Mouse (Mus musculus) neutrophil, adult 5-6 weeks (primary cell): ENCODE measurements around the gene Mcub. TPM values are rescaled to one million over a fixed set of nuclear protein-coding genes. Genes with fewer than 3 reads are reported as not detected.

ENCODE experiments used
- ATAC-seq: fragments of 151-379, 151-347 bp; 2 replicates; pipeline ENCODE4 v1.8.0; 2017; ENCODE audit warnings: mild to moderate bottlenecking, moderate TSS enrichment; ENCODE audit not compliant: insufficient number of reproducible peaks, poor library complexity, low FRiP score, severe bottlenecking; ENCODE audit errors: extremely low read depth
- total RNA-seq: library from RNA; stranded (forward); fragments of 200-1000 nt; gene quantifications from 2 replicates; pipeline ENCODE4 v1.2.3, GENCODE M21; 2017

Mcub gene
- total RNA-seq, 1 experiment from 2014 or later, result 4.9 TPM

DNA sequence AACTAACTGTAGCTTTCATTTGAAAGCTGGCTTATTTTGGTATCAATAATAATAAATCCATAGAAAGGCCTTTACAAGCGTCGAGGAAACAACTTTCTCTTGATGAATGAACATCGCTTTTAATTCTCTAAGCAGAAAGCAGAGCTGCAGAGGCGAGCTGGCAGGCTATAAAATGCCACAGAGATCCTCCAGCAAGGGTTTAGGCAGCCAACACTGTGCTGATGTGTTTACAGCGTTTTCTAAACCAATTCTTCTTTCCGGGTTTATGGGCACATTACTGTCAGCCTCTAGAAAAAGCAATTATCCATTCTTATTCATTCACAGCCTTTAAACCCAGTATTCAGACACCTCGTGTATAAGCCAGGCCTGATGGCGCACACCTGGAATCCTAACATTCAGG, 7.5 kb downstream of the Mcub start:
- no peak for ATAC-seq

DNA sequence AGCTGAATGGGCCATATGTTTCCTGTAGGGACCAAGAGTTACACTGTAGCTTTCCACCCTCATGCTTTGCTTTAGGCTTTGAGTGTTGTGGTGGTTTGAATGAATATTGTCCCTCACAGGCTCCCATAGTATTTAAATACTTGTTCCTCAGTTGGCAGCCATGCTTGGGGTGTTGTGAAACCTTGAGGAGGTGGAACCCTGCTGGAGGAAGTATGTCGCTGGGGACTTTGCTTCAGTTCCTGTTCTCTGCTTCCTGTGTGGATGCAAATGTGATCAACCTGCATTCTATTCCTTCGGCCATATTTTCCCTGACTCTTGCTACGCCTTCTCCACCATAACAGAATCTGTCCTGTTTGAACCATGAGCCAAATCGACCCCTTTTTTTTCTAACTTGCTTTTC, 16.7 kb downstream of the Mcub start:
- ATAC-seq, result no peak

DNA sequence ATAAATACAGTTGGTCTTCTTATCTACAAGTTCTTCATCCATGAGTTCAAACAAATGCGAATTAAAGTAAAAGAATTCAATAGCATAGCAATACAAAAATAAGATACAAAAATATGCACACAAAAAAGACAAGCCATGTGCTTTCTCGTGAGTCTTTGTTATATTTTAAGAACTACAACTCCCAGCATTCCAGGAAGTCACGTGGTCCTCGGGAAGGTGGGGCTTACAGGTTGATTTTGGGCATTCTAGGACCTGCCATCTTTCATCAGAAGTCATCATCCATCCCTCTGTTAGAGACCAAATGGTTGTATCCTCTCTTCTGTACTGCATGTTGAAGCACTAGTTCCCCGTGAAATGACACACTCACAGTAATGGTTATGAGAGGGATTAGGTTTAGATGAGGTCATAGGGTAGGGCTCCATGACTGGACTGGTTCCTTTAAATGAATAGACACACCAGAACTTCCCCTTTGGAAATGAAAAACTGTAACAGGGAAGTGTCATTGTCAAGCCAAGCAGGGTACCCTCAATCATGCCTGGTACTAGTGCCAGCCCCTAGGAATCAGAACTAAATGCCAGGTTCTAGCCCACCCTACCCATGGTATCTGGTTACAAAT, 20.7 kb downstream of the Mcub start:
- no peak for ATAC-seq

DNA sequence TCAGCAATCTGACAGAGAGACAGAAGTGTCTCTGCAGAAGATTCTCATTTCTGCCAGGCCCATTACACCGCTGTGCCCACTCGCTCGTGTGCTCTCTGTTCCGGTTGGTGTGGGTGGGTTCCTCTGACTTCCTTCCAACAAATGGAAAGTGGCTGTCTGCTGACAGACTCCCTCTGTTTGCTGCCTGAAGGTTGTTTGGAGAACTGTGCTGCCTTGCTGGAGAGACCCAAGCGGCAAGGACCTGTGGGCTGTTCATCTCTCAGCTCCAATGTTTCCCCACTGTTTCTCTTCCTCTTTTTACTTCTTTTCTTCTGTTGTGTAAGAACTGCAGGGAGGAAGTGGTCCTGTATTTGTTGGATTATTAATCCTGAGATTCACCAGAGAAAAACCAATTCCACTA, 21.6 kb downstream of the Mcub start:
- ATAC-seq, result no peak

DNA sequence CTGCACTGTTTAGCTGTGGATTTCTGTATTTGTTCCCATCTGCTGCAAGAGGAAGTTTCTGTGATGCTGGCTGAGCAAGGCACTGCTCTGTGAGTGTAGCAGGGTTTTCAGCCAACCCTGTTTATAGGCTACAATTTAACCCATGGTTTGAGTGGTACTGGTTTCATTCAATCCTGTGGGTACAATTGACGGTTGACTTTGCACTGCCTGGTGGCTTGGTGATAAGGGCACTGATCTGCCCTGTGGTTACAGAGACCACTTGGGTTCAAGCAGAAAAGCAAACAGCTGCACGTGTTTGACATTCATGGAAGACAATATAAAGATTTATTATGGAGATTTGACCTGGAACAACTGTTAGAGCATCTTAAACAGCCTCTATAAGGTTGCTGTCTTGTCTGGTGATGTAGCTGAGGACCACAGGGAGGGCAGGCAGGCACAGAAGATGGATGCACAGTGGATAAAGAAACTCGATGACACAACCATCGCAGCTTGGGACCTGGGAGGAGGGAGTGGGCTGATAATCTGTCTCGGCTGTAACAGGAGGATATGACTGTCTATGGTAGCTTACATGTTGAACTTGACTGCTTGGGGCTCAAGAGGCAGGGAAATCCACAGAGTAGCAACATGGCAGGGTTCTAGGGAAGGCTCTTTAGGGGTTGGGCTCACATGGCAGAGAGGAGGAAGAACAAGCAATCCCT, 23.6 kb downstream of the Mcub start:
- no peak for ATAC-seq

DNA sequence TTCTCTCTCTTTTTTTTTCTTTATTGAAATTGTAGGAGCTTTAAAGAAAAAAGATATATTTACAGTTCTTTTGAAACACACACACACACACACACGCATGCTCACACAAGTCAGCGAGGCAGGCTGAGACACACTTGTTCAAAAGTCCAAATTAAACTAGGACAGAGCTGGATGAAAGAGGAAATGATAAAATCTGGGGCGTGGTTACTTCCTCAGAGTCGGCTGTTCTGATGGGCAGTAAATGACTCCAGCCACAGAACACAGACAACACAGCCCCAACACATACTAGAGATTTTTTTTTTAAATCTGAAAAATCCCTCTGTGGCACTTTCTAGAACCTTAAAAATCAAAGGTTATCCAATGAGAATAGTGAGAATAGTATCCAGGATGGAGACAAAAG, 26.2 kb downstream of the Mcub start:
- ATAC-seq, result no peak

DNA sequence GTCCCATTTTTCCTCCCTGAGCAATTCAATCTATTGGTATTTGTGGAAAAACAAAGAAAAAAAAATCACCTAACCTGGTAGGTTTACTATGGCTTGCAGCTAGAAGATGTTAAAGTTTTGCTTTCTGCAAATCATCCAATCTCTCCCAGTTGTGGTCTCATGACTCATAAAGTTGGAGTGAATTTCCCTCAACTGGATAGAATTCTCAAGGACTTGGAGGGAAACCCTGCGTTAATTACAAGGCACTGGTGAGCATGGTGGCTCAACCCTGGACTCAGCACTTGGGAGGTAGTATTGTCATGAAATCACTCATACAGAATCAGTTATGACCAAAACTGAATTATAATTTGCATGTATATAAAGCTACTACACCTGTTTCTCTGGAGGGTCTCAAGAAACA, 28.7 kb downstream of the Mcub start:
- ATAC-seq, result no peak

DNA sequence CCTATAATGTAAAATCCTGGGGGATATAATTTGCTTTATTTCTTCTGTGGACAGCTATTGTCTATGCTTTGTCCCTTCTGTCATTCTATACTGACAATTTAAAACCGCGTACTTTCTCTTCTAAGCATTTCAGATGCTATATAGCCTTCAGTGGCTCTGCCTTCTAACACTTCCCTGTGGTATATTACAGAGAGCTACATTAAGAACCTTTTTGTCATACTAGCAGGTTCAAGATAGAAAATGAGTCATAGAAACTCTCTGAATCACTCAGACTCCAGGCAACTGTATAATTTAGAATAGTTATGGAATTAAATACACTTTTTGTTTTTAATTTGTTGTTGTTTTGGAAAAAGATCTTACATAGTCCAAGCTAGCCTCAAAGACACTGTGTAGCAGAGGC, 29.2 kb downstream of the Mcub start:
- ATAC-seq, result no peak

DNA sequence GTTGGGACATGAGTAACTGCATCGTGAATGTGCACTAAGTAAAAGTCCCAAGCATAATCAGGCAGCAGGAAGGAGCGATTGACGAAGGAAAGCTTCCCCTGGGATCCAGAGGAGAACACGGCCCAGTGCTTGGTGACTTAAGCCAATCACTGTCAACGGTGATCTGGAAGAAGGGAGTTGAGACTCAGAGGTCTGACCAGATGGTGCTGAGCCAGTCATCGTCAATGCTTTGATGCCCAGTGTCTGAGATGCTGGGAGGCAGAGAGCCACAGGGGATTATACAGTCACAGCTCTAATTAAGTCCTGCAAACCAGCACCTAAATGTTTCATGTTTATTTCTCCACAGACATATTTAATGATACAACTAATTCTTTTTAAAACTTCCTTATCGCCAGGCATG, 30.9 kb downstream of the Mcub start:
- ATAC-seq, result no peak

DNA sequence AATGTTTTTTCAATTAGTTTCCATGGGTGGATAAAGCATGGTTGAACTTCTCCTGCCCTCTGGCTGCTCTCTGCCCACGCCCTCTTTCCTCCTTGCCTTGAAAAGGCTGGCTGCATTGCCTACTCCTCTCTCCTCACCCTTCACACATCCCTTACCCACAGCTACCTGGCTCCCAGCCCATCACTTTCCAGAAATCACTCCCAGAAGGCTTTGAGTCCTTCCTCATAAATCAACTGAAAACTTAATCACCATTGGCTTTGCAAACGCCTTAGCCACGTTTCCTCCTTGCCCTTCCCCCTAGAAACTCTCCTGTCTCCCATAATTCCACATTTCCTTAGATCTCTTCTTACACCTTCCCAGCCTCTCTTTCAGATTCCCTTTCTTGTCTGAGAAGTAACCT, 32.2 kb downstream of the Mcub start:
- no peak for ATAC-seq

DNA sequence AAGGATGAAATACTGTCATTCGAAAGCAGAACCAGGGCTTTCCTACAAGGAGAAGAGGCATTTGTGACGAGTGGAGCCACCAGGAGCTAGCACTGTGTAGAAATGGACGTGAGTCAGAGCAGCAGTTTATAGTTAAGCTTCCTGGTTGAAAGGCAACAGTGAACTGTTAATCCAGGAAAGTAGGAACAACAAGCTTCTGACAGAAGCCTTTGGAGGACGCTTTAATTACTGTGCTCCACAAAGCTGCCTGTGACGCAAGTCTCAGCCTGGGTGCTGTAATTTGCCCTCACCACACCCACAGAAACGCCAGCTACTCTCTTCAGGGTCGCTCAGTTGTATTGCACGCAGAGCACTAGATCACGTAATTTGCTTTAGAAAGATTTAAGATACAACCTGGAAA, 33.4 kb downstream of the Mcub start:
- no peak for ATAC-seq

DNA sequence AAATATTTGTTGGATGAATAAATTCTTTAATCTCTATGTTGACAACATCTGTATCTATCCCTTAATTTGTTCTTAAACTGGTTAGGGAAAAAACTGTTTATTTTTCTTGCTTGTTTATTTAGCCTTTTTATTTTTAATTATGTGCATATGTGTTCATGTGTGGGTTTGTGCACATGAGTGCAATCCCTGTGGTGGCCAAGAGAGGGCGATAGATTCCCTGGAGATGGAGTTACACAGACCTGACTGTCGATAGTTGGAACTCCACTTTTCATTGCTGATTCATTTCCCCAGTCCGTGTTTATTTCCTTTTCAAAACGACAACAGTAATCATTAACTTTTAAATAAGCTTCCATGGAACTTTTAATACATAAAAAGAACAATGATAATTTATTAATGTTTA, 37.6 kb downstream of the Mcub start:
- no peak for ATAC-seq

DNA sequence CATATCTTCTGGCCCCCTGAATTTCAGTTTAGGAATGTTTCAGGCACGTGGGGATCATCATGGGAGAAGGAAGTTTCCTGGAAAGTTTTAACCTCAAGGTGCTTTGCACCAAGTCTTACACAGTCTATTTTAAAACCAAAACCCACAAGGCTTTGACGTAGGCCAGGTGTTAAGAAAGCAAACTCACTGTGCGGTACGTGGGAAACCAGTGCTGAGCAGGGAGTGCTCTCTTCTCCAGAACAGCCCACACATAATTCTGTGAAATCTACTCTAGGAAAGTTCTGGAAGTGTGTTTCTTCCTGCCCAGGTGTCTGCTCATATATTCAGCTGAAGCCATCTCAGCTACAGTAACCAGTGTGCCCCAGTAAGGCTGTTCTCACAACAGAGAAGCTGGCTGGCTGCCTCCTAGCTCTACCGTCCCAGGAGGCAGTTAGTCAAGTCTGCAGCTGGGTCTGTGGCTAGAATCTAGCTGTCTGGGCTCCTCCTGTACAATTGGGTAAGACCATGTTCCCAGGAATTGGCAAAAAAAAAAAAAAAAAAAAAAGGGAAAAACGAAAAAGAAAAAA, 39.7 kb downstream of the Mcub start:
- no peak for ATAC-seq

DNA sequence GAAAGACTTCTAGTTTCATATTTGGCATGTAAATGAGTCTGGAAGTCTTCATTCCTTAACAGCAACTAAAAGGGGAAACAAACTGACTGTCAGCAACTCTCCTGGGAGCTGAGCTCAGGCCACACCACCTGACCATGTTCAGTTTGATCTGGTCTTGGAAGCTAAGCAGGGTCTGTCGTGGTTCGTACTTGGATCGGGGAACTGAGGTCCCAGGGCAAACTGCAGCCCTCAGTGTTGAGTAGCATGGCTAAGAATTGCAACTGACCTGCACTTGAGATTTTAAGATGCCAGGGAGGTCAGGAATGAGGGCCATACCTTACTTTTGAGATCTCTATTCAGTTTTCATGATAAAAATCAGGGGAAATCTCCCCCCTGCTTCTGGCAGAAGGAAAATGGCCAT, 44.1 kb downstream of the Mcub start:
- ATAC-seq, result no peak

DNA sequence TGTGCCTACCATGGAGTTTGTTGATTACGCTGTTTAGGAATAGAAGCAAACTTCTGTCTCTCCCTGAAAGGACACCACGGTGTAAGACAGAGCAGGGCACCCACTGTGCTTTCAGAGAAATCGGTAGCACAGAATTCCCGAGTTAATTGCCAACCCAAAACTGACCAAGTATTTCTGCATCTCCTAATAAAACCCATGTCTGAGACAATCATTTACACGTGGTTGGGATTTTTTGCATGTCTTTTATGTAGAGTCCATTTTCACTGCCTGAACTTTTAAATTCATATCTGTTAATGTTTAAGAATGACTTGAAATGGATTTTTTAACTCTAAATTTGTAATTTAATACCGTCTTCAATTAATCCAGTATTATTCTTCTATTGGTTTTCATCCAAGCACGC, 46.4 kb downstream of the Mcub start:
- no peak for ATAC-seq

DNA sequence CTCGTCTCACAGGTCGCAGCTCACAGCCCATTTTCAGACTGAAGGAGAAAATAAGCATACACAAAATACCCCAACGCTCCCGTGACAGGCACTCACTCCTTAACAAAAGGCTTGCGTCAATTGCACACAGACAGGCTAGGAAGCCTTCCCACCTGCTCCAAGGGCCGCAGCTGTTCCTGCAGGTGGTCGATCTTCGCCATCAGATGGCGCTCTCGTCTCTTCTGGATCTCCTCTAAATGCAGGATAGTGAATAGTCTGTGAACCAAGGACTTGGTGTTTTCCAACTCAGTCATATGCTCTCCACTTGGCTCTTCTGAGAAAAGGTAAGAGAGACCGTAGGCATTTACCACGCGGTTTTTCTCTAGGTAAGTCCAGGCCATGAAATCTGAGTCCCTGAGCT, 51.6 kb downstream of the Mcub start:
- no peak for ATAC-seq

DNA sequence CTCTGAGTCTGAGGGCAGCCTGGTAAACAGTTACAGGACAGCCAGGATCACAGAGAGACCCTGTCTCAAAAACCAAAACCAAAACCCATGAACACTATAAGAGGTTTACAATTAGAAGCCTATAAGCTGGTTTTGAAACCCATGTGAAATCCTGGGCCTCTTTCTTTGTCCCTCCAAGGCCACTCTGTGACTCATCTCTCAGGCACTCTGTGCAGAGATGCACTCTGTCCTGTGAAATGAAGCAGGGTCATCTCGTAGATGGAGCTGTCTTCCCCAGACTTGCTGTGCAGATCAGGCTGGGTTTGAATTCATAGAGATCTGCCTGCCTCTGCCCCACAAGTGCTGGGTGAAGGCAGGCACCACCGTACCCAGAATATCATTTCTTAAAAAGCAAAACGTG, 52.6 kb downstream of the Mcub start:
- no peak for ATAC-seq

DNA sequence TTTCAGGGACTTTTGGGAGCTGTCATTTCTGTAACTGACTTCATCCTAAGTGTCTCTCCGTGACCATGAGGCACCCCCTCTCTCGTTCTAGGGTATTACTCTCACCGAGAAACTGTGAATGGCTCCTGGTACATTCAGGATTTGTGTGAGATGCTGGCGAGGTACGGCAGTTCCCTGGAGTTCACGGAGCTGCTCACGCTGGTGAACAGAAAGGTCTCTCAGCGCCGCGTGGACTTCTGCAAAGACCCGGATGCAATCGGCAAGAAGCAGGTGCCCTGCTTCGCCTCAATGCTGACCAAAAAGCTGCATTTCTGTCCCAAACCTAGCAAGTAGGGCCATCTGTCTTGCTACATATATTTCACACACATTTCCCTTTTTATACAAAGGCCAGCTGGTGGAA, 56.8 kb downstream of the Mcub start:
- ATAC-seq, result no peak

DNA sequence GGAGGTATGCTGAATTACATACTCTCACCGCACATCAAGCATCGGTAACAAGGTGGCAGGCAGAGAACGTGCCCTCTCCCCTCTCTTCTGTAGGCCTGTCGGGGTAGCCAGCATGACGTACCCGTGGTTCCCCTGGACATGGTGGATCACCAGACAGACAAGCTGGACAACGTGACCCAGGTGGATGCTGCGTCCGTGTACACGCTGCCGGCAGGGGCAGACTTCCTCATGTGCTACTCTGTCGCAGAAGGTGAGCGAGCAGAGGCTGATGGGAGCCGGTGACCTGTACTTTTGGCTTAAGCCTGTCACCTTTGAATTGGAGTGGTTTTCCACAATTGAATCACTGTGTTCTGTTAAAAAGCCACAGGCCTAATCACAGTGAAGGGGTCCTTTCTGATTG, 58.0 kb downstream of the Mcub start:
- ATAC-seq, result no peak

DNA sequence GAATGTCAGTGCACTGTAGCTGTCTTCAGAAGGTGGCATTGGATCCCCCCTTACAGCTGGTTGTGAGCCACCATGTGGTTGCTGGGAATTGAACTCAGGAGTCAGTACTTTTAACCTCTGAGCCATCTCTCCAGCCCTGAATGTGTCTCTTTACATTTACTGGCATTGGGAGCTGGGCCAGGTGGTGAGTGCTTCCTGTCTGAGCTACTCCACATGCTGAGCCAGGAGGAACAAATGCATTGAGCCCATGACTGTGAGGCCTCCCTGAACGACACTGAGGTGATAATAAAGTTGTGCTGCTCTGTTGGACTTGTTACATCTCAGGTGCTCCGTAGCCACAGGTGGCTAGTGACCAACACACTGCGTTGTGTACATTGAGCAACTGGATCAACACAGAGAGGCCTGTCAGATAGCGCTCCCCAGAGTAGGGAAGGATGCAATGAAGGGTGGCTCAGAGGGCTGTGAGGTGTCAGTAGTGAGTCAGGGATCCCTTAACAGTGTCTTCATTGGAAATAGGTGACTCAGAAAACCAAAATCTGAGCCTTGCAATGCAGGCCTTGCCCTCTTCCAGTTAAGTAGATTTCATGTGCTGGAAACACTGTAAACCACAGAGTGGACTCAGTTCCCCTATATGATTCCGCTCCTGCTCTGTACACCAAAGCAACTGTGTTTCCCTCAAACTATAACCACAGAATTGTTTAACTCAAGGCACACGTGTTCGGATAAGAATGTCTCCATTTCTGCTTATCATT, 65.4 kb downstream of the Mcub start:
- ATAC-seq, result no peak
